Mouse (Mus musculus) lung, embryonic 16.5 days (tissue): ENCODE results near the gene Ctnnb1. TPM values are rescaled to one million over a fixed set of nuclear protein-coding genes. Genes with fewer than 3 reads are reported as not detected.
A peak's percentile ranks its signal among the peaks of the same experiment; 100 is the strongest.

Source experiments
- ATAC-seq: fragments of 200-750 bp; cut with Nextera tagmentation; 2 replicates; pipeline ENCODE4 v1.8.0; 2017; ENCODE audit warnings: low read depth, mild to moderate bottlenecking, moderate library complexity
- H3K27ac ChIP-seq: fragments of 300-500 bp; sonication (generic); 2 replicates; pipeline ENCODE4 v1.5.1; 2014; ENCODE audit warnings: mild to moderate bottlenecking, control low read depth, low read length
- H3K27me3 ChIP-seq: fragments of 300-500 bp; sonication (generic); 2 replicates; pipeline ENCODE4 v1.6.1; 2014; ENCODE audit warnings: low read depth, low read length, mixed read lengths; ENCODE audit not compliant: control insufficient read depth, insufficient read depth
- H3K36me3 ChIP-seq: fragments of 300-500 bp; sonication (generic); 2 replicates; pipeline ENCODE4 v1.6.1; 2014; ENCODE audit warnings: low read length; ENCODE audit not compliant: control insufficient read depth, insufficient read depth
- H3K4me1 ChIP-seq: fragments of 300-500 bp; sonication (generic); replicated peaks from 2 replicates; pipeline ENCODE4 v1.6.1; 2014; ENCODE audit warnings: low read length, mixed read lengths; ENCODE audit not compliant: control insufficient read depth, insufficient read depth
- H3K4me2 ChIP-seq: fragments of 300-500 bp; sonication (generic); 2 replicates; pipeline ENCODE4 v1.6.1; 2014; ENCODE audit warnings: low read depth, low read length, control low read depth
- H3K4me3 ChIP-seq: fragments of 300-500 bp; sonication (generic); 2 replicates; pipeline ENCODE4 v1.5.1; 2014; ENCODE audit warnings: mild to moderate bottlenecking, low read length, control low read depth
- H3K9ac ChIP-seq: fragments of 300-500 bp; sonication (generic); 2 replicates; pipeline ENCODE4 v1.6.1; 2014; ENCODE audit warnings: low read length, control low read depth
- H3K9me3 ChIP-seq: fragments of 300-500 bp; sonication (generic); 2 replicates; pipeline ENCODE4 v1.6.1; 2016; ENCODE audit warnings: low read length; ENCODE audit not compliant: control insufficient read depth
- WGBS: fragments of 180-500 bp; shearing (Covaris S2); extraction: QIAGEN DNeasy Blood & Tissue Kit; methylation state at CpG from one replicate; pipeline ENCODE4 v1.1.7; 2014; 5-methylcytosine and 5-hydroxymethylcytosine counted together
- polyA plus RNA-seq: library from polyadenylated mRNA; unstranded; fragments of >200 nt; fragmentation: Nextera tagmentation; extraction: Ambion mirVana; gene quantifications from 2 replicates; pipeline ENCODE4 v1.2.1, GENCODE M21; 2015

The Ctnnb1 gene
- polyA plus RNA-seq, 1 experiment from 2014 or later, result 523 TPM

DNA sequence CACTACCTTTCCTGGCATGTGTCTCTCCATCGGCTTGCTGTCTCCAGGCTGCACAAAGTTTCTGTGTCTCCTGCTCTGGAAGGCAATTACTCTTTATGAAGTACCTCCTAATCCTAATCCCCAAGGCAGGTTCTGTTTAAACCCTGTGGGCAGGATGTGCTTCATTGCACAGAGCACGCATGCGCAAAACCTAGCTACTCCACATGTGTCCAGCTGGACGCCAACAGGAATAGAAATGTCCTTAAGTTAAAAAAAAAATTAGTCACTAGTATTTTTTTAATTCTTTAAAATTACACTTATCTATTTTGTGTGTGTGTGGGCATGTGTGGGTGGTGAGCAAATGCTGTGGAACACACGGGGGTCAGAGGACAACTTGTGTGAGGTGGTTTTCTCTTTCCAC is 10.8 kb upstream of the Ctnnb1 start:
- Histone ChIP-seq H3K36me3 (no peaks in the 10 kb centered on the region), H3K27ac (peak overlapping the region; percentile 67; the same call in 1 of the 2 replicates), H3K4me3 (no peak overlapping the region)

DNA sequence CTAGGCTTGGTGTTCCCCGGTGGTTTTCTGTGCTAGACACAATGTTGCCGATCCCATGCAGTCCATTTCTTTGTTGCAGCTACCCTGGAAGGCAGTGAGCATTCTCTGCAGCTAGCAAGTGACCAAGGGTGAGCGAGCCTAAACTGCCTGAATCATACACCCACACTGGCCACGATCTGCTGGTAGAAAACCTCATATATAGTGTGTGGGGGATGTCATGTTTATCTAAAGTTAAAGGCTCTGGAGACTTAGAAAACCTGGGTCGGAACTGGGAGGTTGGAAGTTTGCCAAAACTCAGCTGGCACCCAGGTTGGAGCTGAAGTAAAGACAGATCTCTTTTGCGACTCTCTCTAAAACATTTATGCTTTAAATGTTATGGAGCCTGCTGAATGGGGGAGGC is 10.4 kb upstream of the Ctnnb1 start:
- 8% methylated on average over 6 of the region's 6 CpGs for WGBS
- H3K27ac ChIP-seq, result peak overlapping the region; percentile 67; the same call in 1 of the 2 replicates
- ATAC-seq, result peak; percentile 23; the same call in 1 of the 2 replicates
- H3K9ac ChIP-seq, result peak overlapping the region; percentile 31; the same call in 1 of the 2 replicates
- no peak overlapping the region for H3K4me3 ChIP-seq
- H3K9me3 ChIP-seq, result no peaks in the 10 kb centered on the region
- no peaks in the 10 kb centered on the region for H3K36me3 ChIP-seq
- H3K4me2 ChIP-seq, result no peak overlapping the region
- H3K4me1 ChIP-seq, result peaks cover 16% of the 10 kb centered on the region
- H3K27me3 ChIP-seq, result no peaks in the 10 kb centered on the region

More for the DNA sequence above, 10.8 kb upstream of the Ctnnb1 start:
- H3K9ac ChIP-seq, result no peak overlapping the region; the same call in 1 of the 2 replicates
- no peak overlapping the region for H3K4me2 ChIP-seq
- no peaks in the 10 kb centered on the region for H3K27me3 ChIP-seq
- ATAC-seq, result no peak
- H3K9me3 ChIP-seq, result no peaks in the 10 kb centered on the region
- peaks cover 16% of the 10 kb centered on the region for H3K4me1 ChIP-seq
- WGBS, result 62% methylated on average over 5 of the region's 5 CpGs

GRCm38 (mm10) chr9:120919130-120919529 is 9.9 kb upstream of the Ctnnb1 start:
- no peaks in the 10 kb centered on the region for H3K27me3 ChIP-seq
- WGBS, result 60% methylated on average over 5 of the region's 5 CpGs
- 0 out of 2 replicates have a peak overlapping the region, but pooled peaks have one; percentile 21 for H3K9ac ChIP-seq
- no peak overlapping the region for H3K4me2 ChIP-seq
- no peak overlapping the region for H3K4me3 ChIP-seq
- no peaks in the 10 kb centered on the region for H3K9me3 ChIP-seq
- peak; percentile 65 for ATAC-seq
- H3K4me1 ChIP-seq, result peaks cover 15% of the 10 kb centered on the region
- H3K36me3 ChIP-seq, result no peaks in the 10 kb centered on the region
- peak overlapping the region; percentile 67 for H3K27ac ChIP-seq

DNA sequence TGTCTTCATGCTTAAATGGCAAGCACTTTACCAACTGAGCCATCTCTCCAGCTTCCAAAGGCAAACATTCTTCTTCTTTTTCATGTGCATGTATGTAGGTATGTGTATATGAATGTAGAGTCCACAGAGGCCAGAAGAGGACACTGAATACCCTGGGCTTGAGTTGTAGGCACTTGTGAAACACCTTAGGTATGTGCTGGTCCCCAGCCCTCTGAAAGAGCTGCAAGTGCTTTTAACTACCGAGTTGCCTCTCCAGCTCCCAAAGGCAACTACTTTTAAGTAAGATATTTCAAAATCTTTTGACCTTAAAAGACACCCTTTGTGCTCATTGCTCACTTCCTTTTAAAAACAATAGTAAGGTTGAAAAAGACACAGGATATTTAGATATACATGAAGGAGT is 2.9 kb upstream of the Ctnnb1 start:
- Histone ChIP-seq H3K4me2 (no peak overlapping the region), H3K9ac (no peak overlapping the region), H3K27me3 (no peaks in the 10 kb centered on the region), H3K36me3 (no peaks in the 10 kb centered on the region), H3K27ac (no peak overlapping the region), H3K4me1 (peaks cover 8% of the 10 kb centered on the region; the same call in 1 of the 2 replicates), H3K9me3 (no peaks in the 10 kb centered on the region), H3K4me3 (no peak overlapping the region)
- no peak for ATAC-seq
- WGBS, result 29% methylated on average over 1 of the region's 1 CpGs

GRCm38 (mm10) chr9:120926939-120927606 is 1.9 kb upstream of the Ctnnb1 start:
- H3K27ac ChIP-seq, result 0 out of 2 replicates have a peak overlapping the region, but pooled peaks have one; percentile 5
- H3K4me3 ChIP-seq, result no peak overlapping the region
- no peak overlapping the region for H3K9ac ChIP-seq
- no peaks in the 10 kb centered on the region for H3K27me3 ChIP-seq
- 10% methylated on average over 9 of the region's 9 CpGs for WGBS
- ATAC-seq, result peak; percentile 28; the same call in 1 of the 2 replicates
- peak overlapping the region; percentile 5; the same call in 1 of the 2 replicates for H3K4me2 ChIP-seq
- H3K9me3 ChIP-seq, result no peaks in the 10 kb centered on the region
- H3K36me3 ChIP-seq, result no peaks in the 10 kb centered on the region
- peaks cover 9% of the 10 kb centered on the region; the same call in 1 of the 2 replicates for H3K4me1 ChIP-seq

GRCm38 (mm10) chr9:120930021-120930420 is 1.0 kb downstream of the Ctnnb1 start:
- H3K27ac ChIP-seq, result no peak overlapping the region
- no peaks in the 10 kb centered on the region for H3K27me3 ChIP-seq
- H3K9ac ChIP-seq, result no peak overlapping the region
- no peak overlapping the region for H3K4me2 ChIP-seq
- H3K4me1 ChIP-seq, result peaks cover 13% of the 10 kb centered on the region
- no peaks in the 10 kb centered on the region for H3K36me3 ChIP-seq
- no peak overlapping the region for H3K4me3 ChIP-seq
- H3K9me3 ChIP-seq, result no peaks in the 10 kb centered on the region
- 94% methylated on average over 12 of the region's 12 CpGs for WGBS
- ATAC-seq, result no peak

GRCm38 (mm10) chr9:120930811-120931210 is 1.8 kb downstream of the Ctnnb1 start:
- no peak for ATAC-seq
- no peak overlapping the region for H3K27ac ChIP-seq
- H3K36me3 ChIP-seq, result no peaks in the 10 kb centered on the region
- H3K4me2 ChIP-seq, result no peak overlapping the region
- H3K4me3 ChIP-seq, result no peak overlapping the region
- no peaks in the 10 kb centered on the region for H3K27me3 ChIP-seq
- H3K9ac ChIP-seq, result no peak overlapping the region
- WGBS, result 43% methylated on average over 8 of the region's 8 CpGs
- peaks cover 19% of the 10 kb centered on the region for H3K4me1 ChIP-seq
- H3K9me3 ChIP-seq, result no peaks in the 10 kb centered on the region

- ATAC-seq, result no peak; the same call in 1 of the 2 replicates
- Histone ChIP-seq H3K4me1 (peaks cover 23% of the 10 kb centered on the region), H3K36me3 (no peaks in the 10 kb centered on the region), H3K27me3 (no peaks in the 10 kb centered on the region), H3K9me3 (no peaks in the 10 kb centered on the region), H3K27ac (peak overlapping the region; percentile 68), H3K4me3 (no peak overlapping the region), H3K4me2 (no peak overlapping the region), H3K9ac (no peak overlapping the region)
- 52% methylated on average over 6 of the region's 6 CpGs for WGBS
These were observed 3.4 kb downstream of the Ctnnb1 start for GRCm38 (mm10) chr9:120932371-120932770.

- peak; percentile 89 for ATAC-seq
- no peaks in the 10 kb centered on the region for H3K27me3 ChIP-seq
- 6% methylated on average over 52 of the region's 78 CpGs for WGBS
- peak overlapping the region; percentile 95 for H3K27ac ChIP-seq
- no peaks in the 10 kb centered on the region for H3K9me3 ChIP-seq
- H3K4me2 ChIP-seq, result peak overlapping the region; percentile 53
- H3K9ac ChIP-seq, result peak overlapping the region; percentile 93
- H3K4me3 ChIP-seq, result peak overlapping the region; percentile 90
- H3K36me3 ChIP-seq, result no peaks in the 10 kb centered on the region
- H3K4me1 ChIP-seq, result peaks cover 28% of the 10 kb centered on the region
These were observed 4.0 kb downstream of the Ctnnb1 start for GRCm38 (mm10) chr9:120932797-120933586.
